Mouse (Mus musculus): Measurements from ENCODE around the gene Colgalt1. TPM values are rescaled to one million over a fixed set of nuclear protein-coding genes. Genes with fewer than 3 reads are reported as not detected.

Colgalt1 gene
- total and polyA plus RNA-seq, 3 experiments = 72.0 to 85.3 (median 73.7) TPM

DNA sequence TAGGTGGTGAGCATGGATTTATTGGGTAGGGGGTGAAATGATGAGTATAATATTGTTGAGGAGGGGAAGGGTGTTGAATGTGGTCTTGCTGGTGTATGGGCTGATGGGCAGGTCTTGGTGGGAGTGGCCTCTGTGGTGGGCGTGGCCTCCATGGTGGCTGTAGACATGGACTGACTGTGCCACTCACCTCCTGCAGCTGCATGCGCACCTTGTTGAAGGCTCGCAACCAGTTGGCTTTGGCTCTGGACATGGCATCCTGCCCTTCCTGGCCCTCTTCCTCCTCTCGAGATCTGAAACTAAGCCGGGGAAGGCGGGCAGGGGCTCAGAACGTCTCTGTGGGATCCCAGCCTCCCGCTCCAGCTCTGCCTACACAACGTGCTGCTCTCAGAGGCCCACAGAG lies 47.0 kb downstream of the Colgalt1 start:
- H3K9me3 ChIP-seq (replicated peaks; ENCODE audit: low read length) = no peaks in the 10 kb centered on the region
- H3K4me1 ChIP-seq (ENCODE audit: control insufficient read depth in 1 of 2, insufficient read depth in 2 of 2) = peaks cover 3 to 4% of the 10 kb centered on the region in 2 experiments; a peak in 3 of 4 replicates
- H3K27ac ChIP-seq (ENCODE audit: insufficient read depth, low read depth) = no peak overlapping the region
- dilution Hi-C loops (cut with MboI; ENCODE audit: extremely low pct_ligation_motif_present, extremely low pct_unique_long_range_greater_than_20kb, low sequenced_read_pairs) (no loop called here), in situ Hi-C loops (cut with MboI; ENCODE audit: low pct_ligation_motif_present, low pct_unique_long_range_greater_than_20kb, low sequenced_read_pairs) (no loop called here)
- H3K9ac ChIP-seq (ENCODE audit: insufficient read depth, low read depth) = no peak overlapping the region
- H3K36me3 ChIP-seq (replicated peaks in 1 of 2; ENCODE audit: control insufficient read depth in 1 of 2, insufficient read depth in 1 of 2, low read length in 1 of 2) = no peaks in the 10 kb centered on the region
- TF ChIP-seq SMC3 (IDR thresholded peaks at IDR 0.05; ENCODE audit: low read depth, low read length) (no peak), ZNF384 (IDR thresholded peaks at IDR 0.05; ENCODE audit: low read depth, low read length) (no peak), MYC (IDR thresholded peaks at IDR 0.05; ENCODE audit: low read depth, low read length) (no peak), MEF2A (IDR thresholded peaks at IDR 0.05; ENCODE audit: borderline replicate concordance, low read depth, low read length) (no peak), CHD2 (IDR thresholded peaks at IDR 0.05; ENCODE audit: low read length) (no peak), E2F4 (IDR thresholded peaks at IDR 0.05; ENCODE audit: insufficient replicate concordance, low read depth, low read length) (no peak), JUND (conservative IDR thresholded peaks at IDR 0.05; ENCODE audit: low read depth, low read length) (no peak), HCFC1 (IDR thresholded peaks at IDR 0.05; ENCODE audit: low read depth, low read length) (no peak), POLR2AphosphoS2 (IDR thresholded peaks at IDR 0.05; ENCODE audit: low read depth, low read length) (no peak)
- H3K79me2 ChIP-seq (replicated peaks; ENCODE audit: control insufficient read depth, extremely low read depth, insufficient read depth, poor library complexity, severe bottlenecking) = no peaks in the 10 kb centered on the region
- H3K4me2 ChIP-seq (ENCODE audit: insufficient read depth, low read depth, poor library complexity, severe bottlenecking) = no peak overlapping the region
- no peak for DNase-seq (ENCODE audit: extremely low read depth)
- no peak overlapping the region for H3K4me3 ChIP-seq (replicated peaks in 1 of 3; ENCODE audit: low read depth in 2 of 3, low read length in 2 of 3, poor library complexity in 1 of 3)
- H3K27me3 ChIP-seq (replicated peaks) = peaks cover 1% of the 10 kb centered on the region

- H3K27ac ChIP-seq (ENCODE audit: insufficient read depth, low read depth) = no peak overlapping the region
- dilution Hi-C loops (cut with MboI; ENCODE audit: extremely low pct_ligation_motif_present, extremely low pct_unique_long_range_greater_than_20kb, low sequenced_read_pairs) = no loop called here
- H3K36me3 ChIP-seq (replicated peaks in 1 of 2; ENCODE audit: control insufficient read depth in 1 of 2, insufficient read depth in 1 of 2, low read length in 1 of 2) = no peaks in the 10 kb centered on the region
- H3K27me3 ChIP-seq (replicated peaks) = peaks cover 3% of the 10 kb centered on the region
- no peak overlapping the region for H3K4me3 ChIP-seq (replicated peaks in 1 of 3; ENCODE audit: low read depth in 2 of 3, low read length in 2 of 3, poor library complexity in 1 of 3)
- DNase-seq (ENCODE audit: extremely low read depth) = no peak
- no peaks in the 10 kb centered on the region for H3K9me3 ChIP-seq (replicated peaks; ENCODE audit: low read length)
- no peaks in the 10 kb centered on the region for H3K79me2 ChIP-seq (replicated peaks; ENCODE audit: control insufficient read depth, extremely low read depth, insufficient read depth, poor library complexity, severe bottlenecking)
- TF ChIP-seq TCF12 (IDR thresholded peaks at IDR 0.05; ENCODE audit: low read depth, low read length) (no peak), GABPA (IDR thresholded peaks at IDR 0.05; ENCODE audit: insufficient replicate concordance, low read depth, low read length) (no peak), POLR2A (IDR thresholded peaks at IDR 0.05; ENCODE audit: low read depth, low read length) (no peak), SIN3A (IDR thresholded peaks at IDR 0.05; ENCODE audit: low read length) (no peak), JUN (IDR thresholded peaks at IDR 0.05; ENCODE audit: insufficient read depth, low read depth, low read length) (no peak), MEF2A (IDR thresholded peaks at IDR 0.05; ENCODE audit: borderline replicate concordance, low read depth, low read length) (no peak), CHD2 (IDR thresholded peaks at IDR 0.05; ENCODE audit: low read length) (no peak), NELFE (IDR thresholded peaks at IDR 0.05; ENCODE audit: low read depth, low read length) (no peak), CTCF (conservative IDR thresholded peaks at IDR 0.05 in 1 of 2, IDR thresholded peaks at IDR 0.05 in 1 of 2; ENCODE audit: low read depth in 2 of 2, low read length in 2 of 2) (no peak), TBP (conservative IDR thresholded peaks at IDR 0.05; ENCODE audit: low read depth, low read length) (no peak), MAFK (IDR thresholded peaks at IDR 0.05; ENCODE audit: insufficient replicate concordance, low read length) (no peak), BHLHE40 (IDR thresholded peaks at IDR 0.05; ENCODE audit: low read depth, low read length) (no peak), JUND (conservative IDR thresholded peaks at IDR 0.05; ENCODE audit: low read depth, low read length) (no peak), ZKSCAN1 (IDR thresholded peaks at IDR 0.05; ENCODE audit: borderline replicate concordance, low read depth, low read length) (no peak)
- in situ Hi-C loops (cut with MboI; ENCODE audit: low pct_ligation_motif_present, low pct_unique_long_range_greater_than_20kb, low sequenced_read_pairs) = no loop called here
- no peak overlapping the region for H3K9ac ChIP-seq (ENCODE audit: insufficient read depth, low read depth)
- H3K4me2 ChIP-seq (ENCODE audit: insufficient read depth, low read depth, poor library complexity, severe bottlenecking) = no peak overlapping the region
- peaks cover 3 to 4% of the 10 kb centered on the region in 2 experiments; a peak in 3 of 4 replicates for H3K4me1 ChIP-seq (ENCODE audit: control insufficient read depth in 1 of 2, insufficient read depth in 2 of 2)
Observed at GRCm38 (mm10) chr8:71658515-71659049, 47.8 kb downstream of the Colgalt1 start.

Measured in CH12.LX (cell line).